30 mouse cellular contexts compared by ENCODE assay signal in genomic region chr1:127192396-127192795, GRCm38 (mm10). TPM values are rescaled to one million over a fixed set of nuclear protein-coding genes. Genes with fewer than 3 reads are reported as not detected.
DNase-seq lines count a peak whose midpoint lies in the region; ATAC-seq and TF ChIP-seq lines count a peak whose summit lies in the region.
"Had no signal": no experiment of that assay in that cellular context is flagged by ENCODE, and none has a peak within 500 bp of the region (broad histone marks: within the 10 kb centered on the region; RNA-seq: fewer than 3 reads in every experiment).

No protein-coding gene starts in this region.

- no peak for TF ChIP-seq EP300 in liver, postnatal 0 days (IDR thresholded peaks at IDR 0.05; ENCODE audit: low read depth)
- TF ChIP-seq EP300 in MEL (IDR thresholded peaks at IDR 0.05; ENCODE audit: low read depth in 1 of 2, low read length in 2 of 2) = peak; percentile 34 to 53; a peak in 2 of 4 replicates

- no peaks in the 10 kb centered on the region for H3K4me1 ChIP-seq in liver, postnatal 0 days (ENCODE audit: insufficient read depth)
- no peaks in the 10 kb centered on the region for H3K4me1 ChIP-seq in MEL (ENCODE audit: control insufficient read depth in 1 of 2, insufficient read depth in 2 of 2, low read length in 2 of 2)
- H3K4me1 ChIP-seq in midbrain, embryonic 16.5 days (ENCODE audit: control insufficient read depth, insufficient read depth, low read length) = no peaks in the 10 kb centered on the region
- H3K4me1 ChIP-seq: embryonic facial prominence, embryonic 10.5 days; embryonic facial prominence, embryonic 12.5 days had no signal

- H3K4me3 ChIP-seq in liver, postnatal 0 days (ENCODE audit: low read depth, low read length) = no peak overlapping the region
- no peak overlapping the region for H3K4me3 ChIP-seq in MEL (ENCODE audit: control insufficient read depth in 1 of 2, insufficient read depth in 1 of 2, low read depth in 2 of 2, low read length in 2 of 2)
- no peak overlapping the region for H3K4me3 ChIP-seq in midbrain, embryonic 16.5 days (ENCODE audit: low read depth, low read length)
- H3K4me3 ChIP-seq: embryonic facial prominence, embryonic 10.5 days; embryonic facial prominence, embryonic 12.5 days; erythroblast, embryonic 14.5 days; forebrain, embryonic 10.5 days; forebrain, embryonic 12.5 days had no signal

- DNase-seq in liver = peak; percentile 7
- no peak for DNase-seq in liver, postnatal 0 days
- peak; percentile 50 for DNase-seq in MEL (ENCODE audit: low read depth, low spot score)
- DNase-seq in heart, postnatal 36 days = no peak
- no peak for DNase-seq in cerebellum, adult 8-10 months
- DNase-seq: adrenal gland, adult 8-10 months; adrenal gland, postnatal 14 days; adrenal gland, postnatal 36 days; B cell, adult 2 months; cerebellum, adult 11-12 months; cerebellum, adult 2 months; cerebellum, adult 9-11 months; cerebellum, postnatal 14 days; cerebellum, postnatal 36 days; embryo, embryonic 11 days had no signal

- H3K9ac ChIP-seq in liver, postnatal 0 days (replicated peaks) = no peak overlapping the region
- no peak overlapping the region for H3K9ac ChIP-seq in MEL (ENCODE audit: control insufficient read depth, low read depth, low read length, poor library complexity, severe bottlenecking)
- H3K9ac ChIP-seq in midbrain, embryonic 16.5 days (ENCODE audit: low read depth, low read length) = no peak overlapping the region
- H3K9ac ChIP-seq: embryonic facial prominence, embryonic 12.5 days; forebrain, embryonic 12.5 days had no signal

- no peaks in the 10 kb centered on the region for H3K27me3 ChIP-seq in liver, postnatal 0 days (ENCODE audit: insufficient read depth, low read length)
- H3K27me3 ChIP-seq in MEL (ENCODE audit: control insufficient read depth in 1 of 2, insufficient read depth in 2 of 2, low read length in 2 of 2) = 0 out of 4 replicates have a peak, but pooled peaks cover 0 to 1% of the 10 kb centered on the region in 2 experiments
- no peaks in the 10 kb centered on the region for H3K27me3 ChIP-seq in midbrain, embryonic 16.5 days (ENCODE audit: control insufficient read depth, insufficient read depth, low read depth, low read length)
- H3K27me3 ChIP-seq: CH12.LX; embryonic facial prominence, embryonic 12.5 days; forebrain, embryonic 12.5 days had no signal

- no peak for TF ChIP-seq CTCF in liver, postnatal 0 days (IDR thresholded peaks at IDR 0.05; ENCODE audit: low read depth)
- no peak for TF ChIP-seq CTCF in MEL (IDR thresholded peaks at IDR 0.05 in 2 of 3, conservative IDR thresholded peaks at IDR 0.05 in 1 of 3; ENCODE audit: control insufficient read depth in 1 of 3, insufficient read depth in 1 of 3, low read depth in 2 of 3, low read length in 3 of 3, poor library complexity in 1 of 3, severe bottlenecking in 1 of 3)

- TF ChIP-seq RAD21 in MEL (IDR thresholded peaks at IDR 0.05; ENCODE audit: low read depth, low read length) = no peak

- H3K79me2 ChIP-seq in MEL (ENCODE audit: control insufficient read depth, insufficient read depth, low read length, poor library complexity) = no peaks in the 10 kb centered on the region

- WGBS in liver, postnatal 0 days (ENCODE audit: insufficient replicate concordance) = 67% methylated on average over 6 of the region's 6 CpGs
- 88% methylated on average over 6 of the region's 6 CpGs for WGBS in midbrain, embryonic 16.5 days

- no peak for TF ChIP-seq POLR2A in MEL (IDR thresholded peaks at IDR 0.05; ENCODE audit: control insufficient read depth in 1 of 2, insufficient read depth in 1 of 2, low read depth in 1 of 2, low read length in 2 of 2, poor library complexity in 1 of 2)

- H3K27ac ChIP-seq in liver, postnatal 0 days (ENCODE audit: low read depth) = no peak overlapping the region
- no peak overlapping the region for H3K27ac ChIP-seq in MEL (ENCODE audit: control insufficient read depth, low read depth, low read length)
- H3K27ac ChIP-seq in midbrain, embryonic 16.5 days (ENCODE audit: low read length) = no peak overlapping the region
- H3K27ac ChIP-seq: embryonic facial prominence, embryonic 10.5 days; embryonic facial prominence, embryonic 12.5 days; forebrain, embryonic 10.5 days; forebrain, embryonic 12.5 days had no signal

- H3K36me3 ChIP-seq in liver, postnatal 0 days (replicated peaks; ENCODE audit: insufficient read depth, low read length) = no peaks in the 10 kb centered on the region
- H3K36me3 ChIP-seq in MEL (ENCODE audit: control insufficient read depth in 1 of 2, insufficient read depth in 2 of 2, low read length in 2 of 2) = no peaks in the 10 kb centered on the region
- H3K36me3 ChIP-seq in midbrain, embryonic 16.5 days (ENCODE audit: control insufficient read depth, insufficient read depth, low read length) = no peaks in the 10 kb centered on the region
- H3K36me3 ChIP-seq: embryonic facial prominence, embryonic 10.5 days; embryonic facial prominence, embryonic 12.5 days; forebrain, embryonic 10.5 days; forebrain, embryonic 12.5 days; G1E had no signal

- intact Hi-C loops in heart, postnatal 36 days (cut with DNase I) = no loop called here

- H3K9me3 ChIP-seq in liver, postnatal 0 days (ENCODE audit: low read length) = no peaks in the 10 kb centered on the region
- no peaks in the 10 kb centered on the region for H3K9me3 ChIP-seq in MEL (replicated peaks; ENCODE audit: insufficient read depth, low read length)
- H3K9me3 ChIP-seq in midbrain, embryonic 16.5 days (replicated peaks; ENCODE audit: control insufficient read depth, low read length, poor library complexity, severe bottlenecking) = no peaks in the 10 kb centered on the region
- H3K9me3 ChIP-seq: embryonic facial prominence, embryonic 10.5 days; embryonic facial prominence, embryonic 12.5 days; forebrain, embryonic 10.5 days; forebrain, embryonic 12.5 days had no signal

- no peak overlapping the region for H3K4me2 ChIP-seq in liver, postnatal 0 days (ENCODE audit: low read depth, low read length)
- no peak overlapping the region for H3K4me2 ChIP-seq in midbrain, embryonic 16.5 days (ENCODE audit: low read length)
- H3K4me2 ChIP-seq: embryonic facial prominence, embryonic 12.5 days; forebrain, embryonic 12.5 days had no signal

- no peak for ATAC-seq in liver, postnatal 0 days
- peak; percentile 78 for ATAC-seq in erythroblast, adult 5-6 weeks (replicated peaks; ENCODE audit: low FRiP score, poor library complexity, severe bottlenecking)
- peak; percentile 60; the same call in 1 of the 2 replicates for ATAC-seq in megakaryocyte progenitor cell, adult 5-6 weeks (replicated peaks; ENCODE audit: poor library complexity)
- ATAC-seq in midbrain, embryonic 16.5 days = no peak
- ATAC-seq: activated CD4-positive, CD25-positive, alpha-beta regulatory T cell, adult 4 months; CD4-positive, CD25-positive, alpha-beta regulatory T cell, adult 4 months; forebrain, embryonic 14.5 days; forebrain, embryonic 16.5 days; Patski had no signal

TF ChIP-seq in MEL, 35 proteins besides CTCF, POLR2A, EP300 and RAD21:
- TF ChIP-seq TAL1 (IDR thresholded peaks at IDR 0.05; ENCODE audit: low read length) (peak; percentile 31; the same call in 1 of the 2 replicates), TCF12 (IDR thresholded peaks at IDR 0.05; ENCODE audit: low read depth, low read length) (peak; percentile 46; the same call in 1 of the 2 replicates), ZNF384 (IDR thresholded peaks at IDR 0.05; ENCODE audit: low read depth, low read length) (no peak), MYB (IDR thresholded peaks at IDR 0.05; ENCODE audit: low read depth, low read length) (no peak), POLR2AphosphoS5 (IDR thresholded peaks at IDR 0.05; ENCODE audit: borderline replicate concordance, low read depth, low read length) (no peak), CHD2 (IDR thresholded peaks at IDR 0.05; ENCODE audit: low read length) (no peak), MEF2A (IDR thresholded peaks at IDR 0.05; ENCODE audit: extremely low read depth, insufficient replicate concordance, low read depth, low read length, poor library complexity, severe bottlenecking) (no peak), ETS1 (IDR thresholded peaks at IDR 0.05; ENCODE audit: low read depth, low read length) (0 out of 2 replicates have a peak, but pooled peaks have one; percentile 39), USF2 (IDR thresholded peaks at IDR 0.05; ENCODE audit: borderline replicate concordance in 1 of 2, insufficient read depth in 1 of 2, low read depth in 1 of 2, low read length in 2 of 2) (no peak)

RNA-seq across cellular contexts. Expression of gene Mgat5, which starts 12.4 kb away (rescaled TPM):
- 0.69 and 0.86 TPM in 2 replicates for polyA plus RNA-seq in liver, postnatal 0 days (2015; fragmentation: Nextera tagmentation; extraction: Ambion mirVana)
- 9.5 and 12.4 TPM in 2 replicates for total RNA-seq in MEL (2012; rRNA removed)
- 1 to 10 TPM in 1 of 2 experiments, not detected in 1; 6.9 TPM for polyA plus RNA-seq in MEL (2012; ENCODE audit: insufficient read depth in 1 of 2, insufficient read length in 2 of 2, low read depth in 1 of 2, low replicate concordance in 2 of 2, missing spikeins in 1 of 2)
- total RNA-seq in erythroblast, adult 5-6 weeks (2015; ENCODE audit: low replicate concordance) = 10.8 and 11.7 TPM in 2 replicates
- 6.8 and 9.4 TPM in 2 replicates for total RNA-seq in erythroblast, adult 5-6 weeks (2017; ENCODE audit: low replicate concordance)
- total RNA-seq in megakaryocyte progenitor cell, adult 5-6 weeks (2015) = 77.7 and 81.8 TPM in 2 replicates
- 71.4 and 83.3 TPM in 2 replicates for total RNA-seq in megakaryocyte progenitor cell, adult 5-6 weeks (2017)
- 16.0 and 16.3 TPM in 2 replicates for polyA plus RNA-seq in midbrain, embryonic 16.5 days (2015; fragmentation: Nextera tagmentation; extraction: Ambion mirVana)
- total RNA-seq in heart, postnatal 36 days (2021) = 10 to 100 TPM; 11.1 to 11.5 TPM
- polyA plus RNA-seq: G1E had no signal

Comparison
In these comparisons a context has a peak if more than half of its experiments do, and no peak if none do; other contexts are left out.
1. DNase-seq: peak in liver (single experiment) and MEL (single experiment); none in liver, postnatal 0 days (single experiment), heart, postnatal 36 days (0 of 2) and cerebellum, adult 8-10 months (single experiment).
2. ATAC-seq: peak in erythroblast, adult 5-6 weeks (single experiment) and megakaryocyte progenitor cell, adult 5-6 weeks (single experiment); none in liver, postnatal 0 days (single experiment) and midbrain, embryonic 16.5 days (single experiment).